Mouse (Mus musculus): ENCODE results near the gene Tmem159.

- TF ChIP-seq CTCF (IDR thresholded peaks at IDR 0.05 in 2 of 3, conservative IDR thresholded peaks at IDR 0.05 in 1 of 3; ENCODE audit: control insufficient read depth in 1 of 3, insufficient read depth in 1 of 3, low read depth in 2 of 3, low read length in 3 of 3, poor library complexity in 1 of 3, severe bottlenecking in 1 of 3) (no peak), USF2 (IDR thresholded peaks at IDR 0.05; ENCODE audit: borderline replicate concordance in 1 of 2, insufficient read depth in 1 of 2, low read depth in 1 of 2, low read length in 2 of 2) (no peak), RCOR1 (IDR thresholded peaks at IDR 0.05; ENCODE audit: low read depth, low read length) (no peak), SIN3A (IDR thresholded peaks at IDR 0.05; ENCODE audit: low read length) (no peak), USF1 (IDR thresholded peaks at IDR 0.05; ENCODE audit: low read depth, low read length) (no peak), POLR2A (IDR thresholded peaks at IDR 0.05; ENCODE audit: control insufficient read depth in 1 of 2, insufficient read depth in 1 of 2, low read depth in 1 of 2, low read length in 2 of 2, poor library complexity in 1 of 2) (no peak), TCF12 (IDR thresholded peaks at IDR 0.05; ENCODE audit: low read depth, low read length) (no peak), ZC3H11A (IDR thresholded peaks at IDR 0.05; ENCODE audit: low read depth, low read length) (no peak), TBP (IDR thresholded peaks at IDR 0.05; ENCODE audit: low read depth, low read length) (no peak), EP300 (IDR thresholded peaks at IDR 0.05; ENCODE audit: low read depth in 1 of 2, low read length in 2 of 2) (no peak), KAT2A (conservative IDR thresholded peaks at IDR 0.05; ENCODE audit: low read depth, low read length) (no peak), MAZ (IDR thresholded peaks at IDR 0.05; ENCODE audit: low read depth, low read length) (no peak)
These were observed 43.0 kb downstream of the Tmem159 start, which contains the start of gene Zp2 for GRCm38 (mm10) chr7:120145191-120145590.
